Mouse (Mus musculus) Muller cell, postnatal 12 days (primary cell): ENCODE measurements around the gene Zfp169.
"Not testable (repeated sequence)": the region's sequence is repeated elsewhere in the genome, so short reads cannot be mapped to it uniquely, and the experiment has no call there.

Experiments used
- DNase-seq: peaks from one replicate; pipeline ENCODE4 v3.0.0-alpha.2; 2015; ENCODE audit errors: inconsistent ontology term

Gene Zfp169

DNA sequence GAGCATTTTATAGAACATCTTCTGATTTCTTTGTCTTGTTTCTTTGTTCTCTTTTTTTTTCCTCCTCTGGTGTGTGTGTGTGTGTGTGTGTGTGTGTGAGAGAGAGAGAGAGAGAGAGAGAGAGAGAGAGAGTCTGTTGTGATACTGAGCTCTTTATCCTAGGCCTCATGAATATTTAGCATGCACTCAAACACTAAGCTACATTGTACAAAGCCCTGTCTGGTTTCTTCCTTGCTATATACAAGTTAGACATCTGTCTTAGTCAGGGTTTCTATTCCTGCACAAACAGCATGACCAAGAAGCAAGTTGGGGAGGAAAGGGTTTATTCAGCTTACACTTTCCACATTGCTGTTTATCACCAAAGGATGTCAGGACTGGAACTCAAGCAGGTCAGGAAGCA lies 5.9 kb upstream of the Zfp169 start:
- not testable (repeated sequence) for DNase-seq

DNA sequence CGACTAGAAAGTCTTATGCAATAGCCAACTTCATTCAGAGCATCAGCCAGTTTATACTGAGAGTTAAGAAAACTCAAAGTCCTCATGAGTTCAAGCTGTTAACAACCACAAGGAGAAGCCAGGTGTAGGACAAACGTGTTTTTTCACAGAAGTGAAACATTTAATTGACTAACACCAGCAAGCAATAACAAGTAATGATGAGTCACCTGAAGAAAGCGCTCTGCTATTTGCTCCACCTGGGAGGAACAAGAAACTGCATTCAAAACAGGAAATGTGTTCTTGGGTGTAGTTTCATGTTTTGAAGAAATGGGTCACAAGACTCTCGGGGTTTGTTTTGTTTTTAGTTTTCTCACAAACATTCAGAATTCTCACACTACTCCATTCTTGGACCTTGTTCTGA lies 2.6 kb upstream of the Zfp169 start:
- no peak for DNase-seq

DNA sequence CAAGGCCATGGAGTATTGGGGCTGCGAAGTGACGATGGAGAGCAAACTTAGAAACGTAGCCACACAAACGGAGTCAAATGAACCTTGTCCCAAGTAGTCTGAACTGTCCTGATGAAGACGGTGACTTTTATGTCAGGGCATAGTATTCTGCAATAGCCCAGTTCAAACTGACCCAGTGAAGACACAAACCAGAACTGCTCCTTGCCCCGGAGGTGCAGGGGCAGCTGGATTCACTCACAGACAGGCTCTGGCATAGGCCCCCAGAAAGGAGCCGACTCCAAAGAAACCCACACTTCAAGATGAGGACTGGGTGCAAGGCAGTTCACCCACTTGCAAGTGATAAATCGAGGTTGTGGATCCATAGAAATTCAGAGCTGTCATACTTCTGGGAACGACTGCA lies 4.6 kb downstream of the Zfp169 start:
- DNase-seq: no peak

DNA sequence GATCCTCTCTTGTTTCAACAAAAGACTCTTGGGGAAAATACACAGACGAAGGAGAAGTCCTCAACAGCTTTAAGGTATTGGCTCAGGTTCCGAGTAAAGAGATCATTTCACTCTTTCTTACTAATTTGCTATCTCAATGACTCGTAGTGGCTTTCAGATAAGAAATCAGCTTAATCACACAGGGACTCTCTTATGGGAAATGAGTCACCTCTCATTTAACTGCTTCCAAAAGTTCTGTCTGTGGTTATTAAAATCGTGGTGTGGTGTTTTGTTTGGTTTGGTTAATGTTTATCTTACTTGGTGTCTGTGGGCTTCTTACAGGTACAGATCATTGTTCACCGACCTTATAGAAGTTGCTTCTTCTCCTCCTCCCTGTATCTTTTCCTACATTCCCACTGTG lies 10.8 kb downstream of the Zfp169 start:
- DNase-seq: no peak

DNA sequence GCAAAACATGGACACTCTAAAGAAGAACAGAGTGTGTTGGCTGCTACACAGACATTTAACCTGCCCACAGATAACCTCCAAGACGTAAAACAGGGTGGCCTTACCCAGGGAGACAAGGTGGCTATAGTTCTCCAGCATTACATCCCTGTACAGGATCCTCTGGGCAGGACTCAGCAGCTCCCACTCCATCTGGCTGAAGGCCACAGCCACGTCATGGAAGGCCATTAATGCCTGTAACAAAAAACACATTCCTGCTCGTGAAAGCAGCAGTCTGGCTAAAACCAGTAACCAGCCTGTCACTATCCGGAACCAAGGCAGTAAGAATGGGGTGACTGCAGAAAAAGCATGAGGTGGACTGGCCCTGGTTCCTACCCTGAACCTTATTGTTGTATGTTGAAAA lies 14.6 kb downstream of the Zfp169 start:
- DNase-seq: peak; percentile 66

DNA sequence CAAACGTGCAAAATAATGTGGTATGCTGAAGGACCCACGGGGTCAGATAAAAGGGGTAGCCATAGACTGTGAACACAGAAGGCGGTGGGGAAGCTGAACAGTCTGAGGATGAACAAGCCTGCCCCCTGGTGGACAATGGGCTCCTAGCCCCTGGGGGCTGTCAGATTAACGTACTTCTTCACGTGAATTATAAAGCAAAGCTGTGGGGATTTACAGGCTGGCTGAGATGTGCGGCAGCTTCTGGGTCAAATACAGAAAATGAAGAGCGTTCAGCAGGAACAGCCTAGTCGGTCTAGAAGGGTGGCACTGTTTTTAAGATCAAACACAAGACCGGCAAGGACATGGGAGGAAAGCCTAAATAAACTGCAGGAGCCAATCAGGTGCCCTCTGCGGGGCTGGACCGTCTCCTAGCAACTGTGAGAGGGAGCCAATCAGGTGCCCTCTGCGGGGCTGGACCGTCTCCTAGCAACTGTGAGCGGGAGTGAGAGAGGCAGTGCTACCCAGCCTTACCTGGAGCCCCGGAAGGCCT lies 15.5 kb downstream of the Zfp169 start:
- DNase-seq: peak; percentile 38

DNA sequence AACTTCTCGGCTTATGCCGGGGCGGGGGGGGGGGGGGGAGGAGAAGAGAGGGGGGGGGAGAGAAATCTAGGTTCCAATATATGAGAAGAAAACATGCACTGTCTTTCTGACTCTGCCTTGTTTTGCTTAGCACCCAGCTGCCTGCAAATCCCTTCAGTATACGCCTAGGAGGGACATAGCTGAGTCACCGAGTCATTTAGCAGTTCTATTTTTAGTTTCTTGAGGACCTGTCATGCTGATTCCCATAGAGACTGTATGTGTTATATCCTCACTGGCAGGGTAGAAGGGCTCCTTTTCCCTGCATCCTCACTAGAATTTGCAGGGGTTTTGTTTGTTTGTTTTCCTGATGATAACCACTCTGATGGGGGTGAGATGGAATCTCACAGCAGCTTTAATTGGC lies 20.1 kb downstream of the Zfp169 start:
- DNase-seq: peak; percentile 22

DNA sequence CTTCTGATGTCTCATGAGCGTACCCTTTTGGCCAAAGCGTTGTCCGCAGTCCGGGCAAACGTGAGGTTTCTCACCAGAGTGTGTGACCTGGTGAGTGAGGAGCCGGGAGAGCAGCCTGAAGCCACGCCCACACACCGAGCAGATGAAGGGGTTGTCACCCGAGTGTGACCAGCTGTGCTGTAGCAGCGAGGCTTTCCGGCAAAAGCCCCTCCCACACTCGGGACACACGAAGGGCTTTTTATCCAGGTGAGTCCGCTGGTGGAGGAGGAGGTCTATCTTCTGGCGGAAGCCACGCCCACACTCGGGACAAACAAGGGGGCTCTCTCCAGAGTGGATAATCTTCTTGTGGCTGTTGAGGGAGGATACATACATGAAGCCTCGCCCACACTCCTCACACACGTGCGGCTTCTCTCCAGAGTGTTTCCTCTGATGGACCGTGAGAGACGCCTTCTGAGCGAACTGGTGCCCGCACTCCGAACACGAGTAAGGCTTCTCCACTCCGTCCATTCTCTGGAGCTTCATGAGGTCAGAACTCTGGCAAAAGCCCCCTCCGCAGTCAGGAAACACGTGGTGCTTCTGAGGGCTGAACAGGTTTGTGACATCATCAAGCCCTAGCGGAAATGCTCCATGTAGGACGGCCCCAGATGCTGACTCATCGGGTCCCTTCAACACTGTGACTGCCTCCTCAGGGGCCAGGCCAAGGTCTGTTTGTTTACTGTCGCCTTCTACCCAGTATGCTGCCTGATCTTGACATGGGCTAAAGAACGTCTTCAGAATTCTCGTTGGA lies 22.7 kb downstream of the Zfp169 start:
- DNase-seq: no peak

DNA sequence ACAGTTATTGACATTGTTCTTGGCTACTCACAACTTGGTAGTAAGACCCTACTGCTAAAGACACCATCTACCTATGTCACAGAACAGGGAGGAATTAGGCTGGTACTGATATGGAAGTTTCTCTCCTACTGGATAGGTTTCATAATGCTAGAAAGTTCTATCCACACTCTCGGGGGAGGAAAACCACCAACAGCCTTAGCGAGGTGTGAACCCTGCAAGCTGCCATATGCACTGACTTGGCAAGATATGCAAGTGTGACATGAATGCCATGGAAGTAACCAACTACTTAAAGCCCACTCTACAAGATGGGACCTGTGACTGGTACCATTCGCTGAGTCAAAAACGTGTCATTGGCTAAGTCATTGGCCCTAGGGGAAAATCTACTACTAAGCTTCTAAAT lies 29.6 kb downstream of the Zfp169 start:
- no peak for DNase-seq

DNA sequence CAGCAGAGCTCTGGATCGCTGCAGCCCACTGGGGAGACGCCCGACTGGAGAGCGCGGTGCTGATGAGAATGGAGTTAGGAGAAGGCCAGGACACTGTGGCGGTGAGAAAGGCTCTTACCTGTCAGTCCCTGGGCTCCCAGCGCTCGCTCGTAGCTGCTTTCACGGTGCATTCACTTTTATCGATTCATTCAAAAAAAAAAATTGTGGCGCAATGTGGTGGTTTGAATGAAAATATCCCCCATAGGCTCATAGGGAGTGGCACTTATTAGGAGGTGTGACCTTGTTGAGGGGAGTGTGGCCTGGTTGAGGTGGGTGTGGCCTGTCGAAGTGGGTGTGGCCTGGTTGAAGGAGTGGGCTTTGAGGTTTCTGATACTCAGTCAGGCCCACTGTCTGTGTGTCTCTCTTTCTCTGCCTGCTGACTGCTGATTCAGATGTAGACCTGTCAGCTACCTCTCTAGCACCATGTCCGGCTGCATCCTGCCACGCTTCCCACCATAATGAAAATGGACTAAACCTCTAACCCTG lies 44.5 kb downstream of the Zfp169 start:
- no peak for DNase-seq

DNA sequence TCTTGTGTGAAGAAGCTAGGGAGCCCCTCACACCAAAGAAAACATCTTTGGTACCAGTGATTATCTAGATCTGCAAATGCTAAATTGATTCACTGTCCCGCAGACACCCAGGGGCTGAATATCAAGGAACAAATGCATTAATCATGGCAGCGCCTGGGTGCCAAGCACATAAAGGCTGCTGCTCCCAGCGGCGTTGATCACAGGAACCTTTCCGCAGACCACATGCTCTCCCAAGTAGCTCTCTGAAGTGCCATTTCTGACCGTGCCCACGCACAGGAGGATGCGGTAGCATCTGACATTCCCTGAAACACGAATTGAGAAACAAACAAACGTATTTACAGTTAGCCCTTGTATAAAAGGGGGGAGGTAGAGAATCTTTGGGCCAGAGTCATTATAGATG lies 47.1 kb downstream of the Zfp169 start:
- no peak for DNase-seq

DNA sequence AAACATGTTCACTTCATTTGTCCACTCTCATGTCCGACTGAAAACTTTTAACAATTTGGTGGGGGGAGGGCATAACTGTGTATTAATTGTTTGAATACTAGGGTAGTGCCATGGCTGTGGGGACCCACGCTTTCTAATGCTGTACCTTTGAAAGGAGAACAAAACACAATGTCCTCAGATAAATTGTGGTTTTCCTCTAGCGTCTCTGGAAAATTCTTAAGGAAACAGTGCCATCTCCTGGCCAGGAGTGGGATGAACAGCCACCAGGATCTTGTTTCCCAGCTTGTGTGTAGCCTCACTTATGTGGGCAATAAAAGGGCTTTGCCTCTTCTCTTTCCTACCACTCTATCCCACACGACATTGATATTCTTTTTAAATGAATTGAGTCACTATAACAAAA lies 49.1 kb downstream of the Zfp169 start:
- peak; percentile 62 for DNase-seq

DNA sequence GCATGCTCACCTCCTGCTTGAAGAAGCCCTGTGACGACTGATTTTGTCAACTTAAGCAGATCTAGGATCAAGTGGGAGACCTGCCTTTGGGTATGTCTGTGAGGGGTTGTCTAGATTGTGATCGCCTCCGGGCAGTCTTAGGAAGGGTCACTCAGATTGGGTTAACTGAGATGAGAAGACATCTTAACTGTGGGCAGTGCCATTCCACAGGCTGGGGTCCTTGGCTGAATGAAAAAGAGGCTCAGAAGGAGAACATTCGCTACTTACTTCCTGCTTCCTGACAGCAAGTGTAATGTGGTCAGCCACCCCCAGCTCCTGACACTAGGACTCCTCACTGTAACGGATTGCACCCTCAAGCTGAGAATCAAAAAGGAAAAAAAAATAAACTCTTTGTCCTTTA lies 54.0 kb downstream of the Zfp169 start:
- no peak for DNase-seq

DNA sequence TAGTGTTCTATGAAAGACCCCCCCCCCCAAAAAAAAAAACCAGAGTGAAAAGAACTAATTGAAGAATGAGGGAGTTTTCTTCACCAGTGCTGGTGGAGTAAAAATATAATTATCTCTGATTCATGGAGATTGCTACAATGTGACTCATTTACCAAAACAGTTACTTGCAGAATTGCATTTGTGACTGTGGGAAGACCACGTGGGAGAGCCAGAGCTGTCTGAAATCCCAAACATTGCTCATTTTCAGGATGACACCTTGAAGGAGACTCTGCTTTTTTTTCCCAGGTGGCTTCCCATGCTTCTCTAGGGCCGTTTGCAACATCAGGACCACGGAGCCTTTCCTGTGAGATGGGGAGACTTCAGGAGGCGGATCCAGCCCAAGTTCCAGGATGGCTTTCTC lies 65.1 kb downstream of the Zfp169 start:
- DNase-seq: peak; percentile 56

DNA sequence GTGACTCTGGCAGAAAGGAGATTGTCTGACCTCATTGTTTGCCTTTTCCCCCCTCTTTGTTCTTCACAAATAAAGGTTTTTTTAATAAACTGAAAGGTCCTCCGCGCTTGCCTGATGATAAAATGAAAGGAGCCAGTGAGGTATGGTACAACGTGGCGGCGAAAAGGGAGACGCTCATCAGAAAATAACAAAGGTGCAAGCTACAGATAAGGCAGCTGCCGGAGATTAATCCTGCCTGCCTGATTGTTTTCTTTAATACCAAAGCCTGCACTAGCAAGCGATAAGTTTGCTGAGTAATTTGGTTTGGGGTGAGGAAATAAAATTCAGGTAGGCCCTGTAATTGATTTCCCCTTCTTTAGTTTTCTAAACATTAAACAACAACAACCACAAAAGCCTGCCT lies 69.3 kb downstream of the Zfp169 start:
- DNase-seq: no peak

DNA sequence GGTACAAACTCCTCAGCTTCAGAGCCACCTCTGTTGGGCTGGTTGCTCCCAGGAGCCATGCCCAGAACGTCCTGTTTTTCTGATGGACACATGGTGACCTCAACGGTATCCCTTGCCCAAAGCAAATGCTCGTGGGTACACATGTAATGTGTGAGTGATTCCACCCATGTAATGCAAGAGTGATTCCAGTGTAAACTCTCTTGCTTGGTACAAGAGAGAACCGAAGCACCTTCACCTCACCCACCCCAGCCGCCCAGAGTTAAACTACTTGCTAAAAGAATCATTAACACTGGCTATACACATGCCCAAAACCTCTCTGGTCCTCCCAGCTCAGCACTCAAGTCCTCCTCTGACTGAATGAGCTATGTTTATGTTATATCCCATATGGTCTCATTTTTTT lies 74.9 kb downstream of the Zfp169 start:
- DNase-seq: no peak
